In genomic region chr1:127677661-127678580, GRCm38 (mm10) we compare ENCODE assay signal across 7 mouse cellular contexts. TPM values are rescaled to one million over a fixed set of nuclear protein-coding genes. Genes with fewer than 3 reads are reported as not detected.
DNase-seq lines count a peak whose midpoint lies in the region; ATAC-seq lines count a peak whose summit lies in the region.

No protein-coding gene starts in this region.

- peak; percentile 2 to 3 for DNase-seq in CD8-positive naive resting alpha-beta T cell, adult 2 months (ENCODE audit: low read depth in 2 of 2, low spot score in 2 of 2)
- peak; percentile 55 for DNase-seq in Muller cell, postnatal 12 days (ENCODE audit: inconsistent ontology term)
- peak; percentile 38 for DNase-seq in embryo, embryonic 10 days (ENCODE audit: low spot score)
- peak; percentile 20 for DNase-seq in heart, postnatal 4 days
- peak; percentile 56 for DNase-seq in limb, embryonic 10.5 days (ENCODE audit: low spot score)
- DNase-seq in midbrain, embryonic 10.5 days (ENCODE audit: low spot score) = peak; percentile 63

- peak overlapping the region; percentile 99 for H3K4me2 ChIP-seq in stomach, embryonic 16.5 days (ENCODE audit: low read depth, low read length)

- peak overlapping the region; percentile 64 for H3K9ac ChIP-seq in stomach, embryonic 16.5 days (ENCODE audit: low read length)

- no peaks in the 10 kb centered on the region for H3K9me3 ChIP-seq in limb, embryonic 10.5 days (replicated peaks)
- H3K9me3 ChIP-seq in midbrain, embryonic 10.5 days (replicated peaks) = no peaks in the 10 kb centered on the region
- H3K9me3 ChIP-seq in stomach, embryonic 16.5 days (replicated peaks; ENCODE audit: control insufficient read depth, low read length) = no peaks in the 10 kb centered on the region

- ATAC-seq in stomach, embryonic 16.5 days (ENCODE audit: insufficient read depth, low FRiP score) = peak; percentile 63; the same call in 1 of the 2 replicates

- no peak overlapping the region for H3K27ac ChIP-seq in limb, embryonic 10.5 days
- peak overlapping the region; percentile 83 for H3K27ac ChIP-seq in midbrain, embryonic 10.5 days (replicated peaks)
- no peak overlapping the region for H3K27ac ChIP-seq in stomach, embryonic 16.5 days (ENCODE audit: low read length)

- H3K4me3 ChIP-seq in limb, embryonic 10.5 days = peak overlapping the region; percentile 61
- peak overlapping the region; percentile 70 for H3K4me3 ChIP-seq in midbrain, embryonic 10.5 days
- peak overlapping the region; percentile 59 for H3K4me3 ChIP-seq in stomach, embryonic 16.5 days (replicated peaks; ENCODE audit: low read length)

- peaks cover 18% of the 10 kb centered on the region for H3K4me1 ChIP-seq in limb, embryonic 10.5 days
- H3K4me1 ChIP-seq in midbrain, embryonic 10.5 days = peaks cover 33% of the 10 kb centered on the region
- H3K4me1 ChIP-seq in stomach, embryonic 16.5 days (ENCODE audit: control insufficient read depth, insufficient read depth, low read length) = peaks cover 16% of the 10 kb centered on the region; the same call in 1 of the 2 replicates

- 2% methylated on average over 63 of the region's 64 CpGs for WGBS in limb, embryonic 10.5 days
- WGBS in midbrain, embryonic 10.5 days = 2% methylated on average over 63 of the region's 64 CpGs
- 2% methylated on average over 64 of the region's 64 CpGs for WGBS in stomach, embryonic 16.5 days

- no peaks in the 10 kb centered on the region for H3K36me3 ChIP-seq in limb, embryonic 10.5 days
- no peaks in the 10 kb centered on the region for H3K36me3 ChIP-seq in midbrain, embryonic 10.5 days
- no peaks in the 10 kb centered on the region for H3K36me3 ChIP-seq in stomach, embryonic 16.5 days (ENCODE audit: control insufficient read depth, insufficient read depth, low read length)

- peaks cover 74% of the 10 kb centered on the region for H3K27me3 ChIP-seq in limb, embryonic 10.5 days (ENCODE audit: low read depth, poor library complexity, severe bottlenecking)
- H3K27me3 ChIP-seq in midbrain, embryonic 10.5 days (ENCODE audit: low read depth, poor library complexity, severe bottlenecking) = peaks cover 72% of the 10 kb centered on the region
- H3K27me3 ChIP-seq in stomach, embryonic 16.5 days (ENCODE audit: control insufficient read depth, insufficient read depth, low read length) = peaks cover 52% of the 10 kb centered on the region

RNA-seq across cellular contexts. Expression of gene Tmem163, which starts 1.4 kb away (rescaled TPM):
- 10 to 100 TPM; 13.8 to 14.7 TPM for total RNA-seq in heart, postnatal 4 days (2021)
- 1.5 and 3.5 TPM in 2 replicates for polyA plus RNA-seq in limb, embryonic 10.5 days (2016; fragmentation: Nextera tagmentation; extraction: Ambion mirVana)
- 11.0 and 23.7 TPM in 2 replicates for polyA plus RNA-seq in midbrain, embryonic 10.5 days (2016; fragmentation: Nextera tagmentation; extraction: Ambion mirVana)
- polyA plus RNA-seq in stomach, embryonic 16.5 days (2015; fragmentation: Nextera tagmentation; extraction: Ambion mirVana) = 0.45 and 0.71 TPM in 2 replicates

RNA-seq across cellular contexts. Expression of gene Acmsd, which starts 51.3 kb away (rescaled TPM):
- under 1 TPM; 0.31 to 0.59 TPM for total RNA-seq in heart, postnatal 4 days (2021)
- polyA plus RNA-seq in limb, embryonic 10.5 days (2016; fragmentation: Nextera tagmentation; extraction: Ambion mirVana) = 0.23 and 0.29 TPM in 2 replicates
- 0.20 and 0.47 TPM in 2 replicates for polyA plus RNA-seq in midbrain, embryonic 10.5 days (2016; fragmentation: Nextera tagmentation; extraction: Ambion mirVana)
- polyA plus RNA-seq in stomach, embryonic 16.5 days (2015; fragmentation: Nextera tagmentation; extraction: Ambion mirVana) = 0.36 and 0.39 TPM in 2 replicates

Comparison
In these comparisons a context has a peak if more than half of its experiments do, and no peak if none do; other contexts are left out.
1. DNase-seq: peak in every context shown above with its lines; median percentile 63 in midbrain, embryonic 10.5 days; 56 in limb, embryonic 10.5 days; 55 in Muller cell, postnatal 12 days; 38 in embryo, embryonic 10 days; 20 in heart, postnatal 4 days; 2 in CD8-positive naive resting alpha-beta T cell, adult 2 months.